Mouse (Mus musculus): ENCODE data around the gene Bhlhe40.

The Bhlhe40 gene

DNA sequence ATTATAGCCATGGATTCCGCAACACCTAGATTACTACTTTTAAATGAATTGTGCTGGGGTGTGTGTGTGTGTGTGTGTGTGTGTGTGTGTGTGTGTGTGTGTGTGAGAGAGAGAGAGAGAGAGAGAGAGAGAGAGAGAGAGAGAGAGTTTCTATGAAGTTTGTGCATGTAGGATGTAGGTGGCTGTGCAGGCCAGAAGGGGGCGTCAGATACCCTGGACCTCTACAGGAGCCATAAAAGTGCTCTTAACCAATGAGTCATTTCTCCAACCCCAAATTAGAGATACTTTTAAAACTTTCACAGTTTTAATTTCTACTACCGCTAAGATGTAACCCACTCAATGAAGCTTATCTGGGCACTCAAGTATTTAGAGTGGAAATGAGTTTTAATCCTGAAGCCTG, 50.2 kb downstream of the Bhlhe40 start:
- in situ Hi-C loops (cut with MboI; ENCODE audit: unreplicated experiment in 2 of 2) = loop anchor here in 1 of 2 experiments (10.0 kb wide), 2 partner anchors 296 to 636 kb away; no protein-coding TSS in a partner anchor

- in situ Hi-C loops (cut with MboI; ENCODE audit: unreplicated experiment in 2 of 2) = loop anchor here in 1 of 2 experiments (10.0 kb wide), 2 partner anchors 297 to 637 kb away; no protein-coding TSS in a partner anchor
Observed at GRCm38 (mm10) chr6:108711192-108711964, 50.9 kb downstream of the Bhlhe40 start.

- in situ Hi-C loops (cut with MboI; ENCODE audit: unreplicated experiment in 2 of 2) = loop anchor here in 1 of 2 experiments (10.0 kb wide), 2 partner anchors 297 to 637 kb away; no protein-coding TSS in a partner anchor
Observed at GRCm38 (mm10) chr6:108712148-108712547, 51.7 kb downstream of the Bhlhe40 start.

GRCm38 (mm10) chr6:108713175-108713974, 52.9 kb downstream of the Bhlhe40 start:
- in situ Hi-C loops (cut with MboI; ENCODE audit: unreplicated experiment in 2 of 2) = loop anchor here in 1 of 2 experiments (10.0 kb wide), 2 partner anchors 299 to 639 kb away; no protein-coding TSS in a partner anchor

Data from v-Abl transformed pro-B cells (cell line).